Mouse (Mus musculus) olfactory bulb, adult 2 months (tissue): ENCODE measurements around the gene Bcl6b. TPM values are rescaled to one million over a fixed set of nuclear protein-coding genes. Genes with fewer than 3 reads are reported as not detected.

Experiments used
- H3K27ac ChIP-seq: fragments of 200-500 bp; 2 replicates; pipeline ENCODE4 v1.5.1; 2012; ENCODE audit warnings: low read depth, low read length; ENCODE audit not compliant: insufficient read depth
- H3K4me1 ChIP-seq: fragments of 200-500 bp; 2 replicates; pipeline ENCODE4 v1.6.1; 2012; ENCODE audit warnings: low read length; ENCODE audit not compliant: control insufficient read depth, insufficient read depth
- H3K4me3 ChIP-seq: fragments of 200-500 bp; 2 replicates; pipeline ENCODE4 v1.5.1; 2012; ENCODE audit warnings: mild to moderate bottlenecking, low read depth, low read length, moderate library complexity; ENCODE audit not compliant: insufficient read depth
- CTCF ChIP-seq: fragments of 200-500 bp; IDR thresholded peaks from 2 replicates; pipeline ENCODE4 v1.5.1; 2012; ENCODE audit warnings: low read depth, mild to moderate bottlenecking, low read length, moderate library complexity; ENCODE audit not compliant: insufficient read depth
- POLR2A ChIP-seq: fragments of 200-500 bp; IDR thresholded peaks from 2 replicates; pipeline ENCODE4 v1.6.1; 2012; ENCODE audit warnings: mild to moderate bottlenecking, low read depth, low read length, moderate library complexity; ENCODE audit not compliant: insufficient read depth
- WGBS: fragments of 180-500 bp; shearing (Covaris S2); methylation state at CpG from one replicate; pipeline ENCODE4 v1.1.7; 2018; 5-methylcytosine and 5-hydroxymethylcytosine counted together
- polyA plus RNA-seq: library from polyadenylated mRNA; stranded (reverse); fragments of >200 nt; gene quantifications from 2 replicates; pipeline ENCODE4 v1.2.4, GENCODE M21; 2012; ENCODE audit warnings: low replicate concordance; ENCODE audit not compliant: missing spikeins, insufficient read depth, insufficient read length

The Bcl6b gene
- polyA plus RNA-seq, 1 experiment = not detected

DNA sequence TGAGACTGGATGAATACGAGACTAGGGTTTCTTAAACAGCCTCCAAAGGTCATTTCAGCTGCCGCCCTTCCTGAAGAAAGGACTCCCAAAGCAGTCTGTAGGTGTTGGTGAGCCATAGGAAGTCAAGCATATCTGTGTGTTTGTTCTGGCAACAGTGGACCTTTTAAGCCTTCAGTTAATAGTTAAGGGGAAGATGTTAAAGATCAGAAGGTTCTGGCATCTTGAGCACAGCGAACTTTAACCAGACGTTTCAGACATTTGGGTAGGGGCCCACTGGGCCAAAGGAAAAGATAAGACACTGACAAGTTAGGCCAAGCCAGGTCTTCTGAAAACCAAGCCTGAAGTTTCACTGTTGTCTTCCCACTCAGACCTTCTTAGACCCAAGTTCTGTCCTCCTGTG, 11.6 kb downstream of the Bcl6b start:
- Histone ChIP-seq H3K4me1 (peaks cover 36% of the 10 kb centered on the region), H3K4me3 (no peak overlapping the region), H3K27ac (no peak overlapping the region)
- no peak for TF ChIP-seq CTCF
- no peak for TF ChIP-seq POLR2A
- WGBS = 91% methylated on average over 4 of the region's 4 CpGs

DNA sequence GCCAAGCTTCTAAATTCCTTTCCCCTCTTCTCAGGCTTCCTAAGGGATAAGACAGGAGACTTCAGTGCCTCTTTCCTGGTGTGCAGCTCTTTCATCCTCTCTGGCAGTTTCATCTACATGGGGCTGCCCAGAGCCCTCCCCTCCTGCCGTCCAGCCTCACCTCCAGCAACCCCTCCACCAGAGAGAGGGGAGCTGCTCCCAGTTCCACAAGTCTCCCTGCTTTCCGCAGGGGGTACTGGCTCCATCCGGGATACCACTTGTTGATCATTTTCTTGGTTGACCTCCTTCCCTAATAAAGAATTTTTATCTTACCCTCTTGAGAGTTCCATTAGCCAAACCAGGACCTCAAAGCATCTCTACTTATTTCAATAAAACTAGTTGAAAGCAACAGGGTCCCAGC, 13.5 kb downstream of the Bcl6b start:
- Histone ChIP-seq H3K4me1 (peaks cover 35% of the 10 kb centered on the region), H3K27ac (no peak overlapping the region), H3K4me3 (no peak overlapping the region)
- TF ChIP-seq CTCF = no peak
- TF ChIP-seq POLR2A = no peak
- WGBS = 69% methylated on average over 3 of the region's 3 CpGs

DNA sequence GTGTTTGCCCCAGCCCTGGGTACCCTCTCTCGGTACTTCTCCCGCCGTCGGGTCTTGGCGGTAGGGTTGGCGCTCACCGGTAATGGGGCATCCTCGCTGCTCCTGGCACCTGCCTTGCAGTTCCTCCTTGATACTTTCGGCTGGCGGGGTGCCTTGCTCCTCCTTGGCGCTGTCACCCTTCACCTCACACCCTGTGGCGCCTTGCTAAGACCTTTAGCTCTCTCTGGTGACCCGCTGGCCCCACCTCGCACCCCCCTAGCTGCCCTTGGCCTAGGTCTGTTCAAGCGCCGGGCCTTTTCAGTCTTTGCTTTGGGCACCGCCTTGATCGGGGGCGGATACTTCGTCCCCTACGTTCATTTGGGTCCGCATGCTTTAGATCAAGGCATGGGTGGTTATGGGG, 14.3 kb downstream of the Bcl6b start:
- Histone ChIP-seq H3K4me3 (no peak overlapping the region), H3K4me1 (peaks cover 35% of the 10 kb centered on the region), H3K27ac (no peak overlapping the region)
- 28% methylated on average over 22 of the region's 22 CpGs for WGBS
- TF ChIP-seq CTCF (no peak), POLR2A (no peak)

DNA sequence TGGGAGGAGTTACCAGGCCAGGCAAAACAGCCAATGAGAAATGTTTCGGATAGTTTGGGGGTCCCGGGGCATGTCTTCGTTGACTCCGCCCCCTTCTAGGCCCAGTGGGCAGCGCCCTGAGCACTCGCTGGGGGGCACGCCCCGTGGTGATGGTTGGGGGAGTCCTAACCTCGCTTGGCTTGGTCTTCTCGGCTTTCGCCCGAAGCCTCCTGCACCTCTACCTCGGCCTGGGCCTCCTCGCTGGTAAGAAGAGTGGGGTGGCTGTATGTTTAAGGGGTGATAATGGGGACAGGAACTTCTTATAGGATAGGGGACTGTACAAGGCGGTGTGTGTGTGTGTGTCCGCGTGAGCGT, 14.8 kb downstream of the Bcl6b start:
- Histone ChIP-seq H3K4me3 (peak overlapping the region; percentile 49; the same call in 1 of the 2 replicates), H3K27ac (no peak overlapping the region), H3K4me1 (peaks cover 31% of the 10 kb centered on the region)
- 21% methylated on average over 18 of the region's 18 CpGs for WGBS
- no peak for TF ChIP-seq CTCF
- no peak for TF ChIP-seq POLR2A

GRCm38 (mm10) chr11:70214191-70214855, 15.3 kb downstream of the Bcl6b start:
- no peak overlapping the region for H3K27ac ChIP-seq
- 2% methylated on average over 46 of the region's 46 CpGs for WGBS

DNA sequence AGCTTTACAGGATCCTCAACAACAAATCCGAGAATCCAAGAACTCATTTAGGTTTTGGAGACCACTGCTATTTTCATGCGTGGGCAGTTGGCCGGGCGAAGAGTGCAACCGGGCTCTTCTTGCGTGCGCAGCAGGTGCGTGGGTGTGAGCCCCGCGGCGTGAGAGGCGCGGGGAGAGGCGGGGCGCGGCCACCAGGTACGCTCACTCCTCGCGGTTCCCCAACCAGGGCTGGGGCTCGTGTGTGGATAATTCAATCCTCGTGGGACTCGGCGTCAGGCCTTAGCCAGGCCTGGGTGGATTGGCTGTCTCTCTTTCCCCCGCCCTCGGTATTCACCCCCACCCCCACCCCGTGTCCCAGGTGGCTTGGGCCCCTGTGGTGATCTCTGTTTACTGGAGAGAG, 15.9 kb downstream of the Bcl6b start:
- 2% methylated on average over 26 of the region's 26 CpGs for WGBS
- Histone ChIP-seq H3K4me3 (peak overlapping the region; percentile 49), H3K27ac (no peak overlapping the region), H3K4me1 (peaks cover 26% of the 10 kb centered on the region)
- TF ChIP-seq POLR2A = no peak

More at GRCm38 (mm10) chr11:70214191-70214855, 15.3 kb downstream of the Bcl6b start:
- H3K4me3 ChIP-seq = peak overlapping the region; percentile 49
- TF ChIP-seq POLR2A = no peak; the same call in 1 of the 2 replicates
- no peak for TF ChIP-seq CTCF
- H3K4me1 ChIP-seq = peaks cover 31% of the 10 kb centered on the region

GRCm38 (mm10) chr11:70212896-70213295, 16.7 kb downstream of the Bcl6b start:
- Histone ChIP-seq H3K4me1 (peaks cover 22% of the 10 kb centered on the region), H3K27ac (no peak overlapping the region), H3K4me3 (no peak overlapping the region)
- WGBS = 6% methylated on average over 9 of the region's 9 CpGs
- no peak for TF ChIP-seq POLR2A
- TF ChIP-seq CTCF = no peak

GRCm38 (mm10) chr11:70212423-70212822, 17.2 kb downstream of the Bcl6b start, which contains the start of gene Slc16a11:
Gene Slc16a11 (plus strand): TSS chr11:70212752.
- Histone ChIP-seq H3K27ac (no peak within 1 kb of the TSS), H3K4me3 (peak within 1 kb of the TSS; percentile 49), H3K4me1 (peaks cover 22% of the 10 kb centered on the region)
- TF ChIP-seq CTCF = no peak
- no peak for TF ChIP-seq POLR2A
- WGBS = 49% methylated on average over 6 of the region's 6 CpGs

- peaks cover 22% of the 10 kb centered on the region for H3K4me1 ChIP-seq
- H3K27ac ChIP-seq = no peak overlapping the region
- 68% methylated on average over 6 of the region's 6 CpGs for WGBS
- no peak overlapping the region for H3K4me3 ChIP-seq
- TF ChIP-seq CTCF (no peak), POLR2A (no peak)
These were observed 17.6 kb downstream of the Bcl6b start for GRCm38 (mm10) chr11:70211972-70212371.
